Mouse (Mus musculus): ENCODE data around the gene Krt20. TPM values are rescaled to one million over a fixed set of nuclear protein-coding genes. Genes with fewer than 3 reads are reported as not detected.
A peak's percentile ranks its signal among the peaks of the same experiment; 100 is the strongest.

The Krt20 gene
- polyA plus RNA-seq, 1 experiment from 2014 or later: 1.8 TPM

DNA sequence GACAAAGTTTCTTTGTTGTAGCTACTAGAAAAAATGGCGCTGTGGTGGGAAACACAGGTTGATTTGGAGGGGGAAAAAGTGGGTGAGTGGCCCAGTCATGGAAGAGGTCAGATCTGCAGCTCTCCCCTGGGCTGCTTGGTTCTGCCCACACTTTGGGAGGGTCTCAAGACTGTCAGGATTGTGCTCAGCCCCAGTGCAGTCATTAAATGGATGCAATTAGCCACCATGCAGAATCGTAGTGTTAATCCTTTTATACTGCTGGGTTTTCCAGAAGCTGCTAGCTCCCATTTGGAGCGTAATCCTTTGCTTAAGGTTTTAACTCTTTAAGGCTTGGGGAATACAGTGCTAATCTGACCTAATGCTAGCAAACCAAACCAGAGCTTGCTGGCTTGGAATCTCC lies 41.9 kb downstream of the Krt20 start:
- Histone ChIP-seq H3K4me1 (ENCODE audit: insufficient read depth, low read length) (no peaks in the 10 kb centered on the region), H3K4me2 (replicated peaks; ENCODE audit: low read depth, low read length) (no peak overlapping the region), H3K4me3 (ENCODE audit: low read length) (no peak overlapping the region), H3K9ac (replicated peaks; ENCODE audit: low read length) (no peak overlapping the region), H3K36me3 (ENCODE audit: insufficient read depth, low read length) (no peaks in the 10 kb centered on the region), H3K27ac (ENCODE audit: low read length) (no peak overlapping the region), H3K27me3 (ENCODE audit: insufficient read depth, low read length) (no peaks in the 10 kb centered on the region), H3K9me3 (ENCODE audit: low read length) (no peaks in the 10 kb centered on the region)
- 38% methylated on average over 3 of the region's 3 CpGs for WGBS
- ATAC-seq (ENCODE audit: low FRiP score, low TSS enrichment): no peak

DNA sequence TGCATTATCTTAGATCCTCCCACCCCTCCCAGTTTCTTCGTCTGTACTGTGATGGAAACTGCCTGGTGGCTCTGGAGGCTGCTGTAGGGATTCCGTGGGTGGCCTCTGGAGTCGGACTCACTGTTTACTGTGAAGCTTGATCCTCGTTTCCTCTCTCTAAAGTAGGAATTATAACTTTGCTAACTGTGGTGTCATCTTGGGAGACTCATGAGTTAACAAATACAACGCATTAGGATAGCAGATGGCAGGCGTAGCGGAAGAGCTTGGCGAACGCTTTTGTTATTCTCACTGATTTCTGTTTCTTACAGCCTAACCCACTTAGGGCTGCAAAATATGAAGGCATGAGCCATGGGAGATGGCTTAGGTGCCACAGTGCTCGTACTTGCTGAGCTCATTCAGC lies 45.5 kb downstream of the Krt20 start:
- H3K4me3 ChIP-seq (ENCODE audit: low read length): no peak overlapping the region
- H3K4me2 ChIP-seq (replicated peaks; ENCODE audit: low read depth, low read length): no peak overlapping the region
- no peaks in the 10 kb centered on the region for H3K4me1 ChIP-seq (ENCODE audit: insufficient read depth, low read length)
- no peaks in the 10 kb centered on the region for H3K36me3 ChIP-seq (ENCODE audit: insufficient read depth, low read length)
- 85% methylated on average over 10 of the region's 10 CpGs for WGBS
- no peaks in the 10 kb centered on the region for H3K9me3 ChIP-seq (ENCODE audit: low read length)
- H3K9ac ChIP-seq (replicated peaks; ENCODE audit: low read length): no peak overlapping the region
- ATAC-seq (ENCODE audit: low FRiP score, low TSS enrichment): no peak
- no peak overlapping the region for H3K27ac ChIP-seq (ENCODE audit: low read length)
- no peaks in the 10 kb centered on the region for H3K27me3 ChIP-seq (ENCODE audit: insufficient read depth, low read length)

DNA sequence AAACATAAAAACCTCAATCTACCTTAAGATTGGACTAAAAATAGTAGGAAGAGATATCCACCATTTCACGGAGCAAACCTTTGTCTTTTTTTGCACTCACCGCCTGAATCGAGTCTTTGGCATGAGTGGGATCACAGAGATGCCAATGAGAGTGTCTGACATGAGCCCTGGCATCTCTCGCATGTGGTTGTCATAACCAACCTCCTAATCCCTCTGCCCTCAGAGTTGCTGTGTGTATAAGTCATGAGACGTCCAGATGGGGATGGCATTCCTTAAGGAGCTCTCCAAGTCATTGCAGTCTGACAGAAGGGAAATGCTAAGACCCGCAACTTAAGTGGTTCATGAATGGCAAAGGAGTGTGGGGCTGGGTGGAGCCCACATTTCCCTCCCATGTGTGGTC lies 46.6 kb downstream of the Krt20 start:
- H3K27ac ChIP-seq (ENCODE audit: low read length): no peak overlapping the region
- H3K4me1 ChIP-seq (ENCODE audit: insufficient read depth, low read length): no peaks in the 10 kb centered on the region; the same call in 1 of the 2 replicates
- H3K27me3 ChIP-seq (ENCODE audit: insufficient read depth, low read length): no peaks in the 10 kb centered on the region
- no peak for ATAC-seq (ENCODE audit: low FRiP score, low TSS enrichment)
- H3K9me3 ChIP-seq (ENCODE audit: low read length): no peaks in the 10 kb centered on the region
- WGBS: 82% methylated on average over 6 of the region's 6 CpGs
- no peak overlapping the region for H3K4me2 ChIP-seq (replicated peaks; ENCODE audit: low read depth, low read length)
- no peak overlapping the region for H3K4me3 ChIP-seq (ENCODE audit: low read length)
- H3K9ac ChIP-seq (replicated peaks; ENCODE audit: low read length): no peak overlapping the region
- no peaks in the 10 kb centered on the region for H3K36me3 ChIP-seq (ENCODE audit: insufficient read depth, low read length)

DNA sequence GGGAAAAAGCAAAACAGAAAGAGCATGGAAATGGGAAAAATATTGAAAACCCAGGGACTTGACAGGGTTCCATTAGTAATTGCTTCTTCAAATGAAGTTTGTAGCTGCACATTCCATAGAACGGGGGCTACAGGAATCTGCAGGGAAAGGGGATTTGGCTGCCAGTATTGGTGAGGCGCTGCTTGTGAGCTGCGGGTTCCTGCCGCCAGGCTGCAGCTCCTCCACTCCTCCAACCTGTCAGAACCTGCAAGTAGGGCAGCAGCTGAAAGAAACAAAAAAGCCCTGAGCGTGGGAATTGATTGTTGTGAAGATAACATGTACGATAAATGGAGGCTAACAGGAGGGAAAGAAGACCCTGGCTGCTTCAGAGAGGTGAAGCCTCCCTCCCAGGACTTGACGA lies 47.1 kb downstream of the Krt20 start:
- no peak overlapping the region for H3K4me3 ChIP-seq (ENCODE audit: low read length)
- H3K4me1 ChIP-seq (ENCODE audit: insufficient read depth, low read length): no peaks in the 10 kb centered on the region; the same call in 1 of the 2 replicates
- WGBS: 70% methylated on average over 7 of the region's 7 CpGs
- H3K27ac ChIP-seq (ENCODE audit: low read length): no peak overlapping the region
- no peak overlapping the region for H3K4me2 ChIP-seq (replicated peaks; ENCODE audit: low read depth, low read length)
- no peak overlapping the region for H3K9ac ChIP-seq (replicated peaks; ENCODE audit: low read length)
- no peaks in the 10 kb centered on the region for H3K27me3 ChIP-seq (ENCODE audit: insufficient read depth, low read length)
- H3K36me3 ChIP-seq (ENCODE audit: insufficient read depth, low read length): no peaks in the 10 kb centered on the region
- no peak for ATAC-seq (ENCODE audit: low FRiP score, low TSS enrichment)
- no peaks in the 10 kb centered on the region for H3K9me3 ChIP-seq (ENCODE audit: low read length)

DNA sequence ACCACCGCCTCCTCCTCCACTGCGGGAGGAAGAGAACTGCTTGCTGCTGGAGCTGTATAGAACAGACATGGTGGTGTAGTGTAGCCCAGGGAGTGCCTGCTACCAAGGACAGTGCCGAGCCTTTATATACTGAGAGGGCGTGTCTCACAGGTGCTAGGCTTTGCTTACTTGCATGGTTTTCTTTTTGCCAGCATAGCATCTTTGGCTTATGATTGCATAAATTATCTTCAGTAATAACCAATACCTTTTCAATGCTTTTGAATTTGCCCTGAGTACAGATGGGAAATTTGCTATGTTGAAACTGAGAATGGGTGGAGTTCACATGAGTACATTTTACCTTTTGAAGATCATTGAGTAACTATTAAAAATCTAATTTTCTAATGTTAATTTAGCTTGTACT lies 48.7 kb downstream of the Krt20 start, which contains the start of gene Krt10:
Krt10 (minus strand) TSS at position 101 of the 400 bp plus-strand sequence.
- no peak for ATAC-seq (ENCODE audit: low FRiP score, low TSS enrichment)
- no peaks in the 10 kb centered on the region for H3K9me3 ChIP-seq (ENCODE audit: low read length)
- H3K4me2 ChIP-seq (replicated peaks; ENCODE audit: low read depth, low read length): no peak within 1 kb of the TSS
- no peaks in the 10 kb centered on the region for H3K27me3 ChIP-seq (ENCODE audit: insufficient read depth, low read length)
- no peak within 1 kb of the TSS for H3K27ac ChIP-seq (ENCODE audit: low read length)
- WGBS: 88% methylated on average over 4 of the region's 4 CpGs
- H3K4me1 ChIP-seq (ENCODE audit: insufficient read depth, low read length): no peaks in the 10 kb centered on the region; the same call in 1 of the 2 replicates
- H3K4me3 ChIP-seq (ENCODE audit: low read length): no peak within 1 kb of the TSS
- no peak within 1 kb of the TSS for H3K9ac ChIP-seq (replicated peaks; ENCODE audit: low read length)
- H3K36me3 ChIP-seq (ENCODE audit: insufficient read depth, low read length): no peaks in the 10 kb centered on the region

DNA sequence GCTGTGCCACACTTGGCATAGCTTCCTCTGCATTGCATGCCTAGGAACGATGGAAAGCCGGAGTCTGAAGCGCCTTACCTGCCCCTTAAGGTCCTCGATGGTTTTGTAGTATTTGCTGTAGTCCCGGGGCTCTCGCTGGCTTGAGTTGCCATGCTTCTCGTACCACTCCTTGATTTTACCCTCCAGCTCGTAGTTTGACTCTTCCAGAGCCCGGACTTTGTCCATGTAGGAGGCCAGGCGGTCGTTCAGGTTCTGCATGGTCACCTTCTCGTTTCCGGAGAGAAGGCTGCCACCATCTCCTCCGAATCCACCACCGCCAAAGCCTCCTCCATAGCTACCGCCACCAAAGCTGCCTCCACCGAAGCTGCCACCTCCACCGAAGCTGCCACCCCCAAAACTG lies 49.3 kb downstream of the Krt20 start:
- Histone ChIP-seq H3K9ac (replicated peaks; ENCODE audit: low read length) (no peak overlapping the region), H3K27me3 (ENCODE audit: insufficient read depth, low read length) (no peaks in the 10 kb centered on the region), H3K4me2 (replicated peaks; ENCODE audit: low read depth, low read length) (no peak overlapping the region), H3K4me3 (ENCODE audit: low read length) (no peak overlapping the region), H3K9me3 (ENCODE audit: low read length) (no peaks in the 10 kb centered on the region), H3K36me3 (ENCODE audit: insufficient read depth, low read length) (no peaks in the 10 kb centered on the region), H3K4me1 (ENCODE audit: insufficient read depth, low read length) (no peaks in the 10 kb centered on the region; the same call in 1 of the 2 replicates), H3K27ac (ENCODE audit: low read length) (no peak overlapping the region)
- no peak for ATAC-seq (ENCODE audit: low FRiP score, low TSS enrichment)
- 89% methylated on average over 18 of the region's 18 CpGs for whole genome bisulfite sequencing

DNA sequence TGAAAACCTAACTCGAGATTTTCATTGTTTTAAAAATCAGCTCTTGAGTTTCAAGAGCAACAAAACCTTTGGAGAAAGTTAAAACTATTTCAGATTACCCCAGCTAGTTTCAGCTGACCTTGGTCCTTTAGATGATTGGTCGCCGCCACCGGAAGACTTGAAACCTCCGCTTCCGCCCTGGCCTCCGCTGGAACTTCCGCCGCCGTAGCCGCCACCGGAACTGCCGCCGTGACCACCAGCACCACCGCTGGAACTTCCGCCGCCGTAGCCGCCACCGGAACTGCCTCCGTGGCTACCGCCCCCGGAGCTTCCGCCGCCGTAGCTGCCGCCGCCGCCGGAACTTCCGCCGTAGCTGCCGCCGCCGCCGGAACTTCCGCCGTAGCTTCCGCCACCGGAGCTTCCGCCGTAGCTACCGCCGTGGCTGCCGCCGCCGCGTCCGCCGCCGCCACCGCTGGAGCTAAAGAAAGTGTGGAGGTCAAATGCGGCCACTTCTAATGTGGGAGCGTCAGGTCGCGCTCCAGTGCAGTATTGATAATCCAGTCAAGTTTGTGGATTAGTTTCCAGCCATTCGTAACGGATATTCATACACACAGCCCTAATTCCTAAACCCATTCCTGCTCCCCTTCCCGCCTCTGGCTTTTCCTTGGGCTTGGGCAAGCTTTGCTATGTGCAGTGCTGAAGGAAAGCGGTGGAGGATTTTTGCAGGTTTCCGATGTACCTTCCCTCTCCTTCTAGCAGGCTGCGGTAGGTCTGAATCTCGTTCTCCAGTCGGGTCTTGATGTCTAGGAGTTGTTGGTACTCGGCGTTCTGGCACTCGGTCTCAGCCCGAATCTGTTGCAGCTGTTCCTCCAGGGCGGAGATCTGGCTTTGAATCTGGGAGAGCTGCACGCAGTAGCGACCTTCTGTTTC lies 51.9 kb downstream of the Krt20 start:
- ATAC-seq (ENCODE audit: low FRiP score, low TSS enrichment): peak; percentile 89
- Histone ChIP-seq H3K4me1 (ENCODE audit: insufficient read depth, low read length) (no peaks in the 10 kb centered on the region; the same call in 1 of the 2 replicates), H3K9ac (replicated peaks; ENCODE audit: low read length) (peak overlapping the region; percentile 83), H3K4me3 (ENCODE audit: low read length) (peak overlapping the region; percentile 74), H3K27ac (ENCODE audit: low read length) (peak overlapping the region; percentile 100), H3K4me2 (replicated peaks; ENCODE audit: low read depth, low read length) (peak overlapping the region; percentile 80), H3K9me3 (ENCODE audit: low read length) (no peaks in the 10 kb centered on the region), H3K36me3 (ENCODE audit: insufficient read depth, low read length) (no peaks in the 10 kb centered on the region), H3K27me3 (ENCODE audit: insufficient read depth, low read length) (peaks cover 3% of the 10 kb centered on the region; the same call in 1 of the 2 replicates)
- 1% methylated on average over 71 of the region's 71 CpGs for WGBS

DNA sequence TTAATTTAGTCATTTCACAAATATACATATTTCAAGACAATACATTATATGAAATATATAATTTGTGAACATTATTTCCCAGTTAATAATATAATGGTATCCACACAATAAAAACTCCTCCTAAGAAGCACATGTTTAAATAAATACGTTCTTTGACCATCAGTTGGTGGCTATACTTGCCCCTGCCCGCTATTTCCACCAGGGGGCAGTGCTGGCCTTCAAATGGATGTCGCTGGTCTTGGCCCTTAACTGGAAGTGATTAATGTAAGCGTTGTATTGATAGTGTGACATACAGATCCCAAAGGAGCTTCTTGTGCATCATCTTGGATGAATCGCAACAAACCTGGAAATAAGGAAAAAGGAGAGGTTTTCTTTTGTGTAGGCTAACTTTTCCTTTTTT lies 58.4 kb downstream of the Krt20 start:
- Histone ChIP-seq H3K4me1 (ENCODE audit: insufficient read depth, low read length) (no peaks in the 10 kb centered on the region), H3K4me3 (ENCODE audit: low read length) (no peak overlapping the region), H3K9me3 (ENCODE audit: low read length) (no peaks in the 10 kb centered on the region), H3K27me3 (ENCODE audit: insufficient read depth, low read length) (peaks cover 3% of the 10 kb centered on the region; the same call in 1 of the 2 replicates), H3K27ac (ENCODE audit: low read length) (no peak overlapping the region), H3K9ac (replicated peaks; ENCODE audit: low read length) (no peak overlapping the region), H3K36me3 (ENCODE audit: insufficient read depth, low read length) (no peaks in the 10 kb centered on the region), H3K4me2 (replicated peaks; ENCODE audit: low read depth, low read length) (no peak overlapping the region)
- 20% methylated on average over 5 of the region's 5 CpGs for WGBS
- no peak for ATAC-seq (ENCODE audit: low FRiP score, low TSS enrichment)
